Mouse (Mus musculus): ENCODE measurements around the gene Fkbp15.

The Fkbp15 gene

DNA sequence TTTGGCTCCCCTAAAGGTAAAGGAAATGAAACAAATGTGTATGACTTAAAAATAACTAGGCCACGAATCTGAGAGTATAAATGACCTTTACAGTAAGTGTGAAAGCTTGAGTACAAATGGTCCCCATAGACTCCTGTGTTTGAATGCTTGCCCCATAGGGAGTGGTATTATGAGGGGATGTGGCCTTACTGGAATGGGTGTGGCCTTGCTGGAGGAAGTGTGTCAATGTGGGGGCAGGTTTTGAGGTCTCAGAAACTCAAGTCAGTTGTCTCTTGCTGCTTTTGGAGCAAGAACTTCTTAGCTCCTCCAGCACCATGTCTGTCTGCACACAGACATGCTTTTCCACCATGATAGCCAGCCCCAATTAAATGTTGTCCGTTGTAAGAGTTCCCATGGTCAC is 43.9 kb downstream of the Fkbp15 start:
- 76% methylated on average over 2 of the region's 2 CpGs for WGBS

DNA sequence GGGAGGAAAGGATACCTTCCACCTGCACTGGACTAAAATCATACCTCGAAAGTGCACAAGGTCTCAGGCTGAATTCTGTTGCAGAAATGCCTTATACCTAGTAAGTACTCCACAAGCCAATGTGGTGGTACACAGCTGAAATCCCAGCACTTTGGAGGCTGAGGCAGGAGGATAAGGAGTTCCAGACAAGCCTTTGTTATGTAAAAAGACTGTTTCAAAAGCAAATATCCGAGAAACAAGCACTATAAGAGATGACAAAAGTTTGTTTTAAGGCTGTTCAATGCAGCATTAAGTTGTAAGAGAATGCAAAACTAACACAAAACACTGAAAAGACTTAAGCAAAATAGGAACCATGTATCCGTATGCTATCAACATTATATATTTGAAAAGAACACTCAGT is 45.8 kb downstream of the Fkbp15 start:
- 93% methylated on average over 3 of the region's 3 CpGs for WGBS

DNA sequence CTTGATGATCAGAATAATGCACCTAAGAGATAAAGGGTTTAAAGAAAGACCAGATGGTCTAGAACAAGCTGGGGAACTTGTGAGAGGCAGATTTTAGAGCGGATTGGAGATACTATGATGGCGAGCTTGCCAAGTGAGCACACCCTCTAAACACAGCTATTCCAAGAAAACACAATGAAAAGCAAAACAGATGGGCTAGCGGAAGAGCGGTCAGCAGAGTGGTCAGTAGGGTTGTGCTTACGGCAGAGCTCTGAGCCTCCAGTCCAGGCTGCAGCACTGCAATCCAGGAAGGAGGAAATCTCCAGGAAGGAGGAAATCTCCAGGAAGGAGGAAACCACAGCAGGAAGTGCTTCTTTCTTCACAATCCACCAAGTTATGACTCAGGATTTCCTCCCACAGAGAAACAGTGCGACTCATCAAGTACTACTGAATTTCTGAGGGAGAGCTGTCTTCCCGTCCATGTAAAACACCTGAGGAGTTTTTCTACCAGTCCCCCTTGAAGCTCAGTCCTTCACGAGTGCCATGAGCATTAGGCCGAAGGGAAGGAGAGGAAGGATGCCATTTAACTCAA is 46.6 kb downstream of the Fkbp15 start:
- WGBS: 62% methylated on average over 9 of the region's 9 CpGs

DNA sequence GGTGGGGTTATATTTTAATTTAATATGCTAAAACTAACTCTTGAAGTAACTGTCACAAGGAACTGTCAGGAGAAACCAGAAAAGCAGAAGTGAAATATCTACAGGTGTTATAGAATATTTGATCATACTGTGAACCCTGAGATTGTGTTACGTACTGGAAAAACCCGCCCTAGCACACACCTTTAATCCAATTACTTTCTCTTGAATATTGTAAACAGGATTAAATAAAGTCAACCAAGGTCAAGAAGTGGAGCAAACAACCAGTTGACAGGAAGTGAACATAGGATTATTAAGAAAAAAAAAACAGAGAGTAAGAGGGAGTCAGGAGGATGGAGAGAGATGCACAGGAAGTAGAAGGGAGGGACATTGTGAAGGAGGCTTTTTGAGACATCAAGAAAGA is 47.5 kb downstream of the Fkbp15 start:
- WGBS: 92% methylated on average over 2 of the region's 2 CpGs

DNA sequence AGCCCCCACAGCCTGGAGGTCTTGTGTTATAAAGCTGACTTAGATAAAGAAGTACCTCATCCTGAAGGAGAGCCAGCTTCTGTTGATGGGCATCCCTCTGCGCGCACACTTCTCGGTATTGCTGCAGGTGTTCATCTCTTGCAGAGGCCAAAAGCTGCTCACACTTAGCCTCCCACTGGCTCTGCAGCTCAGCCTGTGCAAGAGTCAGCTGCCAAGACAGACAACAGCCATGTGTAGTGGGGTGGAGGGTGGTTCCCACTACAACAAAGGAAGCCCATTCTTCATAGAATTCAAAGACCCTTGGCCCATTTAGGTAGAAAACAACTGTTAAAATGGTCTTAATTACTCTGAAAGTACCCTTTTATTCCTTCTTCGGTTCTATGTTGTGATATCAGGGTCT is 53.5 kb downstream of the Fkbp15 start:
- 52% methylated on average over 4 of the region's 4 CpGs for WGBS

DNA sequence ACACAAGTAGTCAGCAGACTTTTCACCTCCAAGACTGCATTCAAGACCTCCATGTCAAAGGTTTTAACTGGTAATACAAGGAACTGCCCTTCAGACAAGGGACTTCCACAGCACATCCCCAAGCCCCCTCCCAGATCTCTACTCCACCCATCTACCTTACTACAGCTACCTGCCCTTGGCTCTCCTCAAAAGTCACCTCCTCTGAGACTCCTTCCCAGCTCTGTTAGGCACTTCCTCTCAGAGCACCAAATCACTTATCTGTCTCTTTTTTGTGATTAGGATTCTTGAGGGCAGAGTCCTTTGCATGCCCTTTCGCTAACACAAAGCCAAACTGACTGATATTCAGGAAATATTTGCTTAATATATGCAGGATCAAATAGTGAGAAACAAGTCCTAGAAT is 54.0 kb downstream of the Fkbp15 start:
- WGBS: 95% methylated on average over 1 of the region's 1 CpGs

DNA sequence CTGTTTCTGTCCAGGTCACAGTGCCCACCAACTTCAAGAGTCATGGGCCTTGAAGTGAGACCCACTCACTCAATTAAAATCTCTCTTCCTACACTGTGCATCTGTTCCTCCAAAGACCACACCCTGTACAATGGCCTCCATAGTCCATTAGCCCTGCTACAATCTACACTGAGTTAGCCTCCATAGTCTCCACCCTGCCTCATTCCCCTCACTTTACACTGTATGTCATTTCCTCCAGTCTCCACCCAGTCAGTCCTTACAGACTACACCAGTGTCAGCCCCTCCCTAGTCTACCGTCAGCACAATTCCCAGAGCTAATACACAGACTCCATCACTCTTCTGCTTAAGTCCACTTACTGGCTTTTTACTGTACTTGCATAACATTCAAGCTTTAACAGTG is 57.1 kb downstream of the Fkbp15 start:
- 83% methylated on average over 1 of the region's 1 CpGs for WGBS

DNA sequence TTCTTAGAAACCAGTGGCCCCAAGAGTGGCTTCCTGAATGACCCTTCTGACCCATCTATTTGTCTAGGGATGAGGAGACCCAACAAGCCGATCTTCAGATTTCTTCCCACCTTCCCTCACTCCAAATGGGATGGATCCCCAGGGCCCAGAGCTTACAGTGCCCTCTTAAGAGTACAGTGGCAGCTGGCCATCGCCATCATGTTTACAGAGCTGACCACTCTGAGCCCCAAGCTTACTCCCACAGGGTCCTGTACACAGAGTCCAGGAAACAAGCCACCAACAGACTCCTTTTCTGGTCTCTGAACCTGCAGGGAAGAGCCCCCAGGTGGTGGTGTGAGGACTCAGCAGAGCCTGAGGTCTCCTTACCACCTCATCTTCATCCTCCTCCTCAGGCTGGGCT is 57.6 kb downstream of the Fkbp15 start:
- 86% methylated on average over 2 of the region's 2 CpGs for WGBS

DNA sequence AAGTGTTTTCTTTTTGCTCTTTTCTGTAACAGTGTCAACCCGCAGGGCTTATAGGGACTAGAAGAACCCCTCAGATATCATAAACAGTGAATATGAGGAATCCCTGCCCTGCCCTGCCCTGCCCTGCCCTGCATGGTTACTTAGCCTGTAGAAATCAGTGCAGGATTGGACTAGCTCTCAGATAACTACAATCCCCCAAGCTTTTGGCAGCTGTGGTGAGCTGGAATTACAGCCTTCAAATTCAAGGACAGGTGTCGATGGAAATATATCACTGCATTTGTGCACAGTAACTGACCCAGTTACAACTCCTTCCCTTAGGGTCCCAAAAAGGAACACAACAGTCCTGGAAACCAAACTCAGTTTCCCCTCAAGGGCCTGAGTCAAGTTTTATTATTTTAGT is 60.3 kb downstream of the Fkbp15 start:
- 94% methylated on average over 2 of the region's 2 CpGs for WGBS

DNA sequence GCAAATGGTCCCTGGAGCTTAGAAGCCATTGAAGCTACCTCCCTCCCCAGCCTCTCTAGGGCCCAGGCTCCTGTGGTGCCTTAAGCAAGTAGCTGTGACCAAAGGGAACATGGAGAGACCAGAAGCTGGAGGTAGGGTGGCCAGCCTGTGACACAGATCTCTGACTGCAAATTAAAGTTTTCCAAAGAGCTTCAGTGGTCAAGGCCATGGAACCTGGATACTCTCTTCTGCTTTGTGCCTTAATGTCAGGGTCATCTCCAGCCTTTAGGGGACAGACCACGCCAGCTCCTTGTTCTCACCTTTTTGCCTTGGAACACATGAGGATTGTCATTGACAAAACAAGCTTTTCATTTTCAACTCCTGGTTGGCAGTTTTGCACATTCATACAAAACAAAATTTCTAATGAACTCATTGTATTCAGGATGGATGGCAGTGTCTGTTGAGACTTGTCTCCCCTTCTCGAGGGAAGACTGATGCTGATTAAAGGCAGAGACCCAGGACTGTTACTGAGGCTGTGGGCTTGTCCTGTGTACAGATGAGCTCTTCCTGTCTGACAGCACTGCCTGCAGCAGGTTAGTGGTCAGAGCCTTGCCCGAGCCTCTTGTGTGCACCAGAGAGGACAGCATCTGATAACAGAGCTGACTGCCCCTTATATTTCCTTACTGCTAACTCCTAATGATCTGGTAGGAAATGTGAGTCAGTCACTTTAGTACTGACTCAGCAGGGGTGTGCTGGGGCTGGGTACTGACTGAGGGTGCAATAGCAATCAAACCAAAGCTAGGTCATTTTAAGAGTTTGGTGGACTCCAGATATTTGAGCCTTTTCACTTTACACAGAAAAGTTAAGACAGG is 62.8 kb downstream of the Fkbp15 start:
- 75% methylated on average over 3 of the region's 3 CpGs for WGBS

DNA sequence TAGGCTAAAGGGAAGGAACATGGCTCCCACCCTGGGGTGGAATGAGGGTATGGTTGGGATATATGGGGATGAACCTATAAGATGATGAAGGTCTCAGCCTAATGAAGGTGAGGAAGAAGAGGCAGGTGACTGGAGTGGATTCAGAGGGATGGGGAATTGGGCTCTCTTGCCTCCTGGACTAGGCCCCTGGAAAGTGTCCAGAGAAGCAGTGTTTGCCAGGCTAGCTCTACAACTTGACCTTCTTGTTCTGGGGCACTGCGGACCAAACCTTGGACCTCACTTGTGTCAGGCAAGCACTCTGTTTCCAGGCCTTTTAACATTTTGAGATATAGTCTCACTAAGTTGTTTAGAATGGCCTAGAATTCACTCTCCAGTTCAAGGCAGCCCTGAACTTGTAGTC is 65.6 kb downstream of the Fkbp15 start:
- 79% methylated on average over 1 of the region's 1 CpGs for WGBS

DNA sequence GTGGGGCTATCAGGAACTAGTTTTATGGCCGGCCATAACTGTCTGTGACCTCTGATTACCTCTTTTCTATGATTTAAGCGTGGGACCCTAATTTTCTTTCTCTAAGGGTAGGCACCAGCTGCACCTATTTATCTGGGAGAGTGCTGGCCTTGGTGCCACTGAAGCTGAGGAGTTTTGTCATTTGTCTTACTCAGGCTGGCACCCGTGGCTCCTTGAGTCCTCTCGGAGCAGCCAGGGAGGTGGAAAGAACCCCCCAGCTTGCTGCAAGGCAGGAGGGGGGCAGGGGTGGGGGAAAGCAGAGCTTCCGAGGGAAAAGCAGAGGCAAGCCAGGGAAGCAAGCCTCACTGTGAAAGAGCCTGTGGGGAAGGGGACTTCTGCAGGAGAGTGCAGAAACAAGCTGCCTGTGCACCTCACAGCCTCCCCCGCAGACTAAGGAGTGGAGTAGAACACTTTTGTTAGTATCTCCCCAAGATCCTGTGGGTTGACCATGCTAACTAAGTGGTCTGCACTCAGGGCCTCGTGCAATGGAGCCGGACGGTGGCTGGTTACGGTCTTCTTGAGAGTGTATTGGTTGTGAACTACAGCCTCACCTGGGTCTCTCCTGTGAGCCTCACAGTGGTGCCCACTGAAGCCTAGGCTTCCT is 67.0 kb downstream of the Fkbp15 start:
- 73% methylated on average over 10 of the region's 10 CpGs for WGBS

DNA sequence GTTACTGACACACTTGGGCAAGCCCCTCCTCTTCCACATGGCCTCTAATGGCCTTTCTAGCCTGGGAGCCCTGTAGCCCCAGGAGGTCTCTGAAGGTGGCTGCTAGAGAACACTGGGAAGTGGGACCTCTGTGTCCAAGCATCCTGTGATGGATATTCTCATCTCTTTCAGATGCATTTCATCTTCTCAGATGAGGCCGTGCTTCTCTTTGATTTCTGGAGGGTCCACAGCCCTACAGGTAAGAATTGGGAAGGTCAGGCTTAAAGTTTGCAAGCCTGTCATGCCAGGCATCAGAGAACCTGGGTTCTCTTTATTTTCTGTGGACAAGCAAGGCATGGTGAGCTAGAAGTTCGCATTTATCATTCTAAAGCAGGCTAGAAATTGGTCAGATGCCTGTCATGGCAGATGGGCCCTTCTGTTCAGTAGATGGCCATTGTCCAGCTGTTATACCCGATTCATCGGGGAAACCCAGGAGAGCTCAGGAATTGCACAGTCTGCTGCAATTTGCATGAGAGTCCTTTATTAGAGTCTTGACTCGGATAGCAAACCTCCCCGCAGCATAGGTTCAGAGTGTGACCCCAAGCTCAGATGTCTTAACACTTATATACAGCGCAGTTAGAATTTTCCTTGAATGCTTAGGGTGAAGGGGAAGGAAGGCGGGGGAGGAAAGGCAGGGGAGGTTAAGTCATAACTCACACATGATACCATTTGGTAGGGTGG is 67.7 kb downstream of the Fkbp15 start:
- WGBS: 59% methylated on average over 8 of the region's 8 CpGs

DNA sequence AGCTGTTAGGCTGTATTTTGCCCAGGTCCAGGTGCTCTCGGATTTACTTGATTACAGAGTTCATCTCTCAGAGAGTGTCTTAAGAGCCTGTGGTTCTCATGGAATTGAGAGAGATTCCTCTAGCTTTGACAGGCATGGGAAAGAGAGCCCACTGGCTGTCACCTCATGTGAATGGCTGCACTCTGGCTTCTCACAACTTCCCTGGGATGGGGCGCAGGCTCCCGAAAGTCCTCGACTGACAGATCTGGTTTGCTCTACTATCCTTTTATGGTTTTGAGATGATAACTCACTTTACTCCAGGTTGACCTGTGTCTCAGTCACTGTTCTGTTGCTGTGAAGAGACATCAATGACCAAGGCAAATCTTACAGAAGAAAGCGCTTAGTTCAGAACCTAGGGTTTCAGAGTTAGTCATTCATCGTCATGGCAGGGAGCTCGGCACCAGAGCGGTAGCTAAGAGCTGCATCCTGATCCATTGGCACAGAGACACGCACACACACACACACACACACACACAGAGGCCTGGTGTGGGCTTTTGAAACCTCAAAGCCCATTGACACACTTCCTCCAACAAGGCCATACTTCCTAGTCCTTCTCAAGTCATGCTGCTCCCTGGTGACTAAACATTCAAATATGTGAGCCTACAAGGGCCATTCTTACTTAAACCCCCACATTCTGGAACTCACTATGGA is 69.4 kb downstream of the Fkbp15 start:
- WGBS: 81% methylated on average over 9 of the region's 9 CpGs

DNA sequence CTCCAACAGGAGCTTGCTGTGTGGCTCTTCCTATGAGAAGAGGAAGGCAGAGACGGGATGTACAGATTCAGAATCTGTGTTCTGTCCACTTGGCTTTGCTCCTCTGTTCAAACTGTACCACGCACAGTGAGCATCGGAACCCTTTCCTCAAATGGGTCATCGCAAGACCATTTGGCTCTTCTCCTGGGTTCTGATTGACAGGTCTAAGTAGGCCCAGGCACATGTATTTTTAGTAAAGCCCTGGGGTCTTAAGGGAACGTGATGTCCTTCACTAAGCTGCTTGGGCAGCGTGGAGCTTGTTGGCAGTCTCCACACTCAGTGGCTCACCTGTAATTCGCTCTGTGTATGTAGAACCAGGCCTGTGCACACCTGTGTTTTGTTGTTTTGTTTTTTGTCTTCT is 71.1 kb downstream of the Fkbp15 start:
- WGBS: 75% methylated on average over 7 of the region's 7 CpGs

DNA sequence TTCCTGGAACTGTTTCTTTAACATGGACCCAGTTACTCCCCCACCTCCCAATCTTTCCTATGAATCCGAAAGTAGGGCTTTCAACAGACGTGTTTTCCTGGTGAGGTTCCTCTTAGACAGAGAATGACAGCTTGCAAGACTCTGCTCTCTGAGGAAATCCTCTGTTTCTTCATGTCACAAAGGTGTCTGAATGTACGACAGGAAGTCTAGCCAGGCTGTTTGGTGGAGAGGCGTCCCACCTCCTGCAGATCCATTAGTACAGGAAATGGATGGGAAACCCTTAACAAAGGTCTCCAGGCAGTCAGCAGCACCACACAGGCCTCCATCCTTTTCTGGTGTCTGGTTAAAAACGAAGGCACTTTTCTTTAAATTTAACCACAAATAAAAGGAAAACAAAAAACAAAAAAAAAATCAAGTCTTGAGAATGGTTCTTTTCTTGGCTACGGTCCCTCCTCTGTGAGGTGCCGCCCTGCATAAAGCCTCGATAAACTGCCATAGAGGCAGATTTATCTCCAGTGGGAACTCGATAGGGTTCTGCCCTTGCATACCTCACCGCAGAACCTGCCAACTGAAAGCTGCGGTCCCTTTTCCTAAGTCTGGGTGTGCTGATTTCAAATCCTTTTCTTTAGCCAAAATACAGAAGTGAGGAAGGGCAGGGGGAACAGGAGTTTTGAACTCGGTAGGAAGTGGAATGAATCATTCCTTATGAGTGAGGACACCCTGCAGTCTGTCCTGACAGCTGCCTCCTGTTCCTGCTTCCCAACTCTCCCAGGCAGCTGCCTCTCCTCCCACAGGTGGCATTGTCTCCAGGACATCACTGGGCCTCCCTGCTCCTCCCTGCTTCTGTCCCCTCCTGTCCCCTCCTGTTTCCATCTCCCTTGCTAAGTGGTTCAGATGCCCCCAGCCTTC is 73.1 kb downstream of the Fkbp15 start:
- 5% methylated on average over 12 of the region's 12 CpGs for WGBS

DNA sequence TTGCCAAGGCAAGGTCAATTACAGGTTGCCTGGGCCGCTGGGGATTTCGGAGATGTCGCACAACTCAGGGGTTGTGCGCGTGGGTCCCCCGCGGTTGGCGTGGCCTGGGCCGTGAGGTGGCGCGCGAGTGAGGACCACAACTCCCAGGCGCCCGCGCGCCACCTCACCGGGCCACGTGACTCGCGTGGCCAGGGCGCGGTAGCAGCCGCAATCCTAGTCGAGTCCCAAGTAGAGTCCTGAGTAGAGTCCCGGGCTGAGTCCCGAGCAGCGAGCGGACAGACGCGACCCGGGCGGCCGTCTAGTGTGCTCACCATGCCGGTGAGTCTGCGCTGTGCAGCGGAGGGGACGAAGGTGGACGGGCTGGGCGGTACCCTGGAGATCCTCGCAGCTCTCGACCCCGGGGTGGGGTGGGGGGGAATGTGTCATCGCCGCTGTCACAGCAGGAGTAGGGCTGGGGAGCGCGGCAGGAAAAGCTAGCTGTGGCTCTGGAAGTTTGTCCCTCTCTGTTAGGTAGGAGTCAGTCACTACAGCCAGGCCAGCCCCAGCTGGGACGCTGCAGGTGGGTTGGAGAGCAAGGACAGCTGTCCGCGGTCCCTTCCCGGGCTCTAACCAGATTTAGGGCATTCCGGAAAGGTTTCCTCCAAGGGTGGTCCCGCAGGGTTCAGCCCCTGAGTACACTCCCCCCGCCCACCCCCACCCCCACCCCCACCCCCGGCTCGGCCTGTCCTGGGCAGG is 73.9 kb downstream of the Fkbp15 start:
- WGBS: 1% methylated on average over 55 of the region's 55 CpGs

DNA sequence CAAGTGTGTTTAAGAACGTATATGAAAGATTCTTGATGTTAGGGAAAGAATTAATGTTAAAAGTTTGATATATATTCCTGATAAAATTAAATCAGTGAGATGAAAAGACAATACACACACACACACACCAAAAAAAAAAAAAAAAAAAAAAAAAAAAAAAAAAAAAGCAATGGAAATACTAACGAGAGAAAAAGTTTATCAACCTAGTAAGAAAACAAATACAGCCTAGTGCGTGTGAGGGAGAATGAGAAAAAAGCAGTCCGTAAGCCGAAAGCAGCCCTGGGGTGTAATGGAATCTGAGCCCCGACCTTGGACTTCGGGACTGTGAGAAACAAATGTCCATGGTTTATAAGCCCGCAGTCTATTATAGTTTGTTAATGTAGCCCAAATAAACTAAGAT is 74.8 kb downstream of the Fkbp15 start:
- WGBS: 74% methylated on average over 8 of the region's 8 CpGs

DNA sequence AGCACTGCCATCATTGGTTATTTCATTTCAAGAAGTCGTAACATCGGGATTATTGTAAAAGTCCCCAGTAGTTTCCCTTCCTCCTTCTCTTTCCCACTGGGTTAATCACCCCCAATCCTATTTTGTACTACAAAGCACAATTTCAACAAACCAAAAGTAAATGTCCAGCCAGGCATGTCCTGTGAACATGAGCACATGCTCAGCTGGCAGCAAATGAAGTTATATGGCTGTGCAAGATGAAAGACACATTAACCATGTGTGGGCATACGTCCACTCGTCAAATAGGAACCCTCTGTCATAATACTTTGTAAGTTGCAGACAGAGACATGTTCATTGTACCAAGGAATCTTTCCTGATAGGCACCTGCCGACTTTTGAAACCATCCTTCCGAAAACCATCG is 77.4 kb downstream of the Fkbp15 start:
- WGBS: 75% methylated on average over 7 of the region's 7 CpGs

DNA sequence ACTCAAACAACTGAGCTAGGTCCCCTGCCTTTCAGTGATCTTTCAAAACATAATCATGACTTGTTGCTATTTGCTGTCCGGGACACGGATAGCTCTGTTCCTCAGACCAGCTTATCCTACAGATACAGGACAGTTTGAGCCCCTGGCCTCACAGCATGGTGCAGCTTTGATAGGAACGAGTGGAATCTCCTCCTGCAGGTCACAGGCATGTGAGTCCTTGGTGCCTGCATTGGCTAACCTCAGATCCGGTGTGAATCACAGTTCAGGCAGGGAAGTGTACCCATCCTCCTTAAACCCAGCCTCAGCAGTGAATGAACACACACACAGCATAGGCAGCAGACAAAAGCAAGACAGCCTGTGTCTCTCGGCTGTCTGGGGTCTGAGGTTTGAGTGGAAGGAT is 79.0 kb downstream of the Fkbp15 start:
- 78% methylated on average over 5 of the region's 5 CpGs for WGBS

Measured in cerebral cortex, adult 2 months (tissue).